Mouse (Mus musculus): ENCODE measurements around the gene Nosip.
A peak's percentile ranks its signal among the peaks of the same experiment; 100 is the strongest.
"Not testable (repeated sequence)": the region's sequence is repeated elsewhere in the genome, so short reads cannot be mapped to it uniquely, and the experiment has no call there.

Nosip gene

GRCm38 (mm10) chr7:45062239-45062835 lies at the start of gene Nosip, which contains the start of gene Prrg2:
Nosip (plus strand) TSS chr7:45062429.
Prrg2 (minus strand) TSS chr7:45062677.
- peak; percentile 91 for ATAC-seq (ENCODE audit: low TSS enrichment)

GRCm38 (mm10) chr7:45012824-45013223 lies 49.4 kb upstream of the Nosip start:
- no peak for ATAC-seq (ENCODE audit: low TSS enrichment)

GRCm38 (mm10) chr7:45013366-45014095 lies 48.7 kb upstream of the Nosip start:
- no peak for ATAC-seq (ENCODE audit: low TSS enrichment)

GRCm38 (mm10) chr7:45014096-45014451 lies 48.2 kb upstream of the Nosip start:
- no peak for ATAC-seq (ENCODE audit: low TSS enrichment)

GRCm38 (mm10) chr7:45015344-45015956 lies 46.8 kb upstream of the Nosip start:
- ATAC-seq (ENCODE audit: low TSS enrichment), result no peak

GRCm38 (mm10) chr7:45015957-45016612 lies 46.1 kb upstream of the Nosip start, which contains the start of gene Scaf1:
Scaf1 (minus strand) TSS chr7:45016363.
- ATAC-seq (ENCODE audit: low TSS enrichment), result peak; percentile 64

GRCm38 (mm10) chr7:45016761-45017160 lies 45.5 kb upstream of the Nosip start:
- ATAC-seq (ENCODE audit: low TSS enrichment), result no peak

- ATAC-seq (ENCODE audit: low TSS enrichment), result peak; percentile 76
Measured at GRCm38 (mm10) chr7:45017242-45018061, 44.8 kb upstream of the Nosip start, which contains the start of gene Rras. Rras (plus strand) TSS chr7:45017961.

GRCm38 (mm10) chr7:45019031-45019571 lies 43.1 kb upstream of the Nosip start:
- ATAC-seq (ENCODE audit: low TSS enrichment), result no peak

- no peak for ATAC-seq (ENCODE audit: low TSS enrichment)
Measured at GRCm38 (mm10) chr7:45020225-45020624, 42.0 kb upstream of the Nosip start.

- not testable (repeated sequence) for ATAC-seq (ENCODE audit: low TSS enrichment)
Measured at GRCm38 (mm10) chr7:45023711-45024110, 38.5 kb upstream of the Nosip start.

GRCm38 (mm10) chr7:45024281-45025248 lies 37.7 kb upstream of the Nosip start:
- ATAC-seq (ENCODE audit: low TSS enrichment), result no peak

GRCm38 (mm10) chr7:45025601-45026220 lies 36.5 kb upstream of the Nosip start:
- peak; percentile 14; the same call in 1 of the 2 replicates for ATAC-seq (ENCODE audit: low TSS enrichment)

- no peak for ATAC-seq (ENCODE audit: low TSS enrichment)
Measured at GRCm38 (mm10) chr7:45026256-45026655, 36.0 kb upstream of the Nosip start.

- ATAC-seq (ENCODE audit: low TSS enrichment), result no peak
Measured at GRCm38 (mm10) chr7:45027761-45028160, 34.5 kb upstream of the Nosip start.

GRCm38 (mm10) chr7:45028351-45028750 lies 33.9 kb upstream of the Nosip start:
- no peak for ATAC-seq (ENCODE audit: low TSS enrichment)

GRCm38 (mm10) chr7:45029995-45030394 lies 32.2 kb upstream of the Nosip start:
- ATAC-seq (ENCODE audit: low TSS enrichment), result no peak

GRCm38 (mm10) chr7:45030857-45031256 lies 31.4 kb upstream of the Nosip start:
- no peak for ATAC-seq (ENCODE audit: low TSS enrichment)

- no peak for ATAC-seq (ENCODE audit: low TSS enrichment)
Measured at GRCm38 (mm10) chr7:45033722-45034359, 28.4 kb upstream of the Nosip start.
